Mouse (Mus musculus): ENCODE measurements around the gene Slc1a5. TPM values are rescaled to one million over a fixed set of nuclear protein-coding genes. Genes with fewer than 3 reads are reported as not detected.
A peak's percentile ranks its signal among the peaks of the same experiment; 100 is the strongest.

Slc1a5 gene
- polyA plus RNA-seq, 1 experiment from 2014 or later, result 36.1 TPM

GRCm38 (mm10) chr7:16810920-16811648 lies 29.9 kb downstream of the Slc1a5 start:
- Histone ChIP-seq H3K36me3 (ENCODE audit: control insufficient read depth, insufficient read depth, low read length) (peaks cover 14% of the 10 kb centered on the region), H3K9ac (ENCODE audit: low read depth, low read length) (peak overlapping the region; percentile 49), H3K4me3 (ENCODE audit: low read length) (peak overlapping the region; percentile 40), H3K4me1 (ENCODE audit: control insufficient read depth, insufficient read depth, low read length) (peaks cover 21% of the 10 kb centered on the region), H3K27ac (ENCODE audit: low read depth, low read length) (no peak overlapping the region), H3K27me3 (ENCODE audit: control insufficient read depth, insufficient read depth, low read length) (peaks cover 17% of the 10 kb centered on the region), H3K9me3 (ENCODE audit: control insufficient read depth, low read length) (no peaks in the 10 kb centered on the region), H3K4me2 (replicated peaks; ENCODE audit: low read depth, low read length) (peak overlapping the region; percentile 87)
- ATAC-seq (ENCODE audit: low FRiP score, low TSS enrichment), result peak; percentile 58
- WGBS, result 4% methylated on average over 84 of the region's 90 CpGs

GRCm38 (mm10) chr7:16811649-16812070 lies 30.5 kb downstream of the Slc1a5 start:
- H3K27ac ChIP-seq (ENCODE audit: low read depth, low read length), result no peak overlapping the region
- peak overlapping the region; percentile 40 for H3K4me3 ChIP-seq (ENCODE audit: low read length)
- peaks cover 14% of the 10 kb centered on the region for H3K36me3 ChIP-seq (ENCODE audit: control insufficient read depth, insufficient read depth, low read length)
- peak overlapping the region; percentile 87 for H3K4me2 ChIP-seq (replicated peaks; ENCODE audit: low read depth, low read length)
- H3K4me1 ChIP-seq (ENCODE audit: control insufficient read depth, insufficient read depth, low read length), result peaks cover 21% of the 10 kb centered on the region
- ATAC-seq (ENCODE audit: low FRiP score, low TSS enrichment), result no peak
- peaks cover 17% of the 10 kb centered on the region for H3K27me3 ChIP-seq (ENCODE audit: control insufficient read depth, insufficient read depth, low read length)
- 21% methylated on average over 17 of the region's 17 CpGs for WGBS
- H3K9me3 ChIP-seq (ENCODE audit: control insufficient read depth, low read length), result no peaks in the 10 kb centered on the region
- peak overlapping the region; percentile 49; the same call in 1 of the 2 replicates for H3K9ac ChIP-seq (ENCODE audit: low read depth, low read length)

GRCm38 (mm10) chr7:16812505-16812904 lies 31.4 kb downstream of the Slc1a5 start:
- H3K4me1 ChIP-seq (ENCODE audit: control insufficient read depth, insufficient read depth, low read length), result peaks cover 27% of the 10 kb centered on the region
- 83% methylated on average over 2 of the region's 2 CpGs for WGBS
- no peak overlapping the region for H3K4me2 ChIP-seq (replicated peaks; ENCODE audit: low read depth, low read length)
- peaks cover 14% of the 10 kb centered on the region for H3K36me3 ChIP-seq (ENCODE audit: control insufficient read depth, insufficient read depth, low read length)
- ATAC-seq (ENCODE audit: low FRiP score, low TSS enrichment), result no peak
- peaks cover 17% of the 10 kb centered on the region for H3K27me3 ChIP-seq (ENCODE audit: control insufficient read depth, insufficient read depth, low read length)
- no peaks in the 10 kb centered on the region for H3K9me3 ChIP-seq (ENCODE audit: control insufficient read depth, low read length)
- H3K9ac ChIP-seq (ENCODE audit: low read depth, low read length), result no peak overlapping the region
- H3K4me3 ChIP-seq (ENCODE audit: low read length), result no peak overlapping the region
- no peak overlapping the region for H3K27ac ChIP-seq (ENCODE audit: low read depth, low read length)

GRCm38 (mm10) chr7:16815351-16815941 lies 34.3 kb downstream of the Slc1a5 start, which contains the start of gene Strn4:
Strn4 (plus strand) TSS chr7:16815889.
- peak; percentile 28; the same call in 1 of the 2 replicates for ATAC-seq (ENCODE audit: low FRiP score, low TSS enrichment)
- Histone ChIP-seq H3K27ac (ENCODE audit: low read depth, low read length) (peak within 1 kb of the TSS; percentile 90), H3K4me2 (replicated peaks; ENCODE audit: low read depth, low read length) (peak within 1 kb of the TSS; percentile 92), H3K4me1 (ENCODE audit: control insufficient read depth, insufficient read depth, low read length) (peaks cover 47% of the 10 kb centered on the region), H3K27me3 (ENCODE audit: control insufficient read depth, insufficient read depth, low read length) (peaks cover 17% of the 10 kb centered on the region), H3K36me3 (ENCODE audit: control insufficient read depth, insufficient read depth, low read length) (peaks cover 7% of the 10 kb centered on the region; the same call in 1 of the 2 replicates), H3K9ac (ENCODE audit: low read depth, low read length) (peak within 1 kb of the TSS; percentile 92), H3K4me3 (ENCODE audit: low read length) (peak within 1 kb of the TSS; percentile 71), H3K9me3 (ENCODE audit: control insufficient read depth, low read length) (no peaks in the 10 kb centered on the region)
- 0% methylated on average over 1 of the region's 1 CpGs for WGBS

GRCm38 (mm10) chr7:16816078-16816474 lies 34.9 kb downstream of the Slc1a5 start:
- H3K4me1 ChIP-seq (ENCODE audit: control insufficient read depth, insufficient read depth, low read length), result peaks cover 43% of the 10 kb centered on the region

GRCm38 (mm10) chr7:16816475-16817122 lies 35.5 kb downstream of the Slc1a5 start, which contains the start of gene Fkrp:
Fkrp (minus strand) TSS chr7:16816732.
- H3K4me1 ChIP-seq (ENCODE audit: control insufficient read depth, insufficient read depth, low read length), result peaks cover 40% of the 10 kb centered on the region

More at GRCm38 (mm10) chr7:16816078-16816474, 34.9 kb downstream of the Slc1a5 start:
- Histone ChIP-seq H3K9ac (ENCODE audit: low read depth, low read length) (peak overlapping the region; percentile 92), H3K27me3 (ENCODE audit: control insufficient read depth, insufficient read depth, low read length) (peaks cover 12% of the 10 kb centered on the region), H3K27ac (ENCODE audit: low read depth, low read length) (peak overlapping the region; percentile 90), H3K4me2 (replicated peaks; ENCODE audit: low read depth, low read length) (peak overlapping the region; percentile 92), H3K36me3 (ENCODE audit: control insufficient read depth, insufficient read depth, low read length) (peaks cover 7% of the 10 kb centered on the region; the same call in 1 of the 2 replicates), H3K4me3 (ENCODE audit: low read length) (peak overlapping the region; percentile 71), H3K9me3 (ENCODE audit: control insufficient read depth, low read length) (no peaks in the 10 kb centered on the region)
- peak; percentile 75 for ATAC-seq (ENCODE audit: low FRiP score, low TSS enrichment)
- 1% methylated on average over 47 of the region's 55 CpGs for WGBS

GRCm38 (mm10) chr7:16817693-16818092 lies 36.6 kb downstream of the Slc1a5 start:
- Histone ChIP-seq H3K4me1 (ENCODE audit: control insufficient read depth, insufficient read depth, low read length) (peaks cover 36% of the 10 kb centered on the region), H3K4me3 (ENCODE audit: low read length) (peak overlapping the region; percentile 71), H3K27me3 (ENCODE audit: control insufficient read depth, insufficient read depth, low read length) (no peaks in the 10 kb centered on the region), H3K9ac (ENCODE audit: low read depth, low read length) (peak overlapping the region; percentile 92), H3K4me2 (replicated peaks; ENCODE audit: low read depth, low read length) (peak overlapping the region; percentile 92), H3K27ac (ENCODE audit: low read depth, low read length) (no peak overlapping the region), H3K36me3 (ENCODE audit: control insufficient read depth, insufficient read depth, low read length) (peaks cover 12% of the 10 kb centered on the region), H3K9me3 (ENCODE audit: control insufficient read depth, low read length) (no peaks in the 10 kb centered on the region)
- no peak for ATAC-seq (ENCODE audit: low FRiP score, low TSS enrichment)
- 71% methylated on average over 3 of the region's 3 CpGs for WGBS

More at GRCm38 (mm10) chr7:16816475-16817122, 35.5 kb downstream of the Slc1a5 start, which contains the start of gene Fkrp:
- under 1% methylated on average over 41 of the region's 64 CpGs for whole genome bisulfite sequencing
- Histone ChIP-seq H3K27me3 (ENCODE audit: control insufficient read depth, insufficient read depth, low read length) (peaks cover 7% of the 10 kb centered on the region), H3K4me3 (ENCODE audit: low read length) (peak within 1 kb of the TSS; percentile 71), H3K36me3 (ENCODE audit: control insufficient read depth, insufficient read depth, low read length) (peaks cover 7% of the 10 kb centered on the region; the same call in 1 of the 2 replicates), H3K4me2 (replicated peaks; ENCODE audit: low read depth, low read length) (peak within 1 kb of the TSS; percentile 92), H3K27ac (ENCODE audit: low read depth, low read length) (peak within 1 kb of the TSS; percentile 90), H3K9me3 (ENCODE audit: control insufficient read depth, low read length) (no peaks in the 10 kb centered on the region), H3K9ac (ENCODE audit: low read depth, low read length) (peak within 1 kb of the TSS; percentile 92)
- peak; percentile 73 for ATAC-seq (ENCODE audit: low FRiP score, low TSS enrichment)

- H3K4me1 ChIP-seq (ENCODE audit: control insufficient read depth, insufficient read depth, low read length), result peaks cover 36% of the 10 kb centered on the region
- ATAC-seq (ENCODE audit: low FRiP score, low TSS enrichment), result no peak
These were observed 38.7 kb downstream of the Slc1a5 start for GRCm38 (mm10) chr7:16819794-16820193.

More at GRCm38 (mm10) chr7:16819794-16820193, 38.7 kb downstream of the Slc1a5 start:
- peaks cover 25% of the 10 kb centered on the region for H3K36me3 ChIP-seq (ENCODE audit: control insufficient read depth, insufficient read depth, low read length)
- no peak overlapping the region for H3K4me3 ChIP-seq (ENCODE audit: low read length)
- H3K9me3 ChIP-seq (ENCODE audit: control insufficient read depth, low read length), result no peaks in the 10 kb centered on the region
- H3K27me3 ChIP-seq (ENCODE audit: control insufficient read depth, insufficient read depth, low read length), result no peaks in the 10 kb centered on the region
- H3K27ac ChIP-seq (ENCODE audit: low read depth, low read length), result no peak overlapping the region
- 79% methylated on average over 5 of the region's 5 CpGs for WGBS
- no peak overlapping the region for H3K9ac ChIP-seq (ENCODE audit: low read depth, low read length)
- no peak overlapping the region for H3K4me2 ChIP-seq (replicated peaks; ENCODE audit: low read depth, low read length)
